Mouse (Mus musculus): Measurements from ENCODE around the gene H2-M1.

H2-M1 gene

DNA sequence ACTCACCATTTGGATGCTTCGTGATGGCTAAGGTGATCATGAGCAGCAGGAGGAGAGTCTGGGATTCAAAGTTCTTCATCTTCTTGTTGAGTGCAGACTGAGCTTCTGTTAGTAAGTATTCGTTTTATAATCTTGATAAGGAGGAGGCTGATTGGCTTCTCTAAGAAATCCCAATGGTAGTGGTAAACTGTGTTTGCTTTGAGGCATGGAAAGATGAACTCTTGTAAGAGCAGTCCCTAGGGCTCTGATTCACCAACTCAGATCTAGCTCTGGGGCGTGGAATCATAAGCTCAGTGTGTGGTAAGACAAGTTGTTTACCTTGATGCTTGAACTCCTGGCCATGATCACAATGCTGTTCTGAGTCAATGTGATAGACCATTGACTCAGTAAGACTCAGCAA lies at the start of gene H2-M1:
H2-M1 (minus strand) TSS at position 101 of the 400 bp plus-strand sequence.
- no peak for DNase-seq (ENCODE audit: low spot score)

- DNase-seq (ENCODE audit: low spot score) = no peak
Observed at GRCm38 (mm10) chr17:36697693-36698092, 25.7 kb upstream of the H2-M1 start.

DNA sequence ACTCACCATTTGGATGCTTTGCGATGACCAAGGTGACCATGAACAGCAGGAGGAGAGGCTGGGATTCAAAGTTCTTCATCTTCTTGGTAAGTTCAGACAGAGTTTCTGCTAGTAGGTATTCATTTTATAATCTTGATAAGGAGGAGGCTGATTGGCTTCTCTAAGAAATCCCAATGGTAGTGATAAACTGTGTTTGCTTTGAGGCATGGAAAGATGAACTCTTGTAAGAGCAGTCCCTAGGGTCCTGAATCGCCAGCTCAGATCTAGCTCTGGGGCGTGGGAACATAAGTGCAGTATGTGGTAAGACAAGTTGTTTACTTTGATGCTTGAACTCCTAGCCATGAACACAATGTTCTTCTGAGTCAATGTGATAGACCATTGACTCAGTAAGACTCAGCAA lies 29.5 kb downstream of the H2-M1 start, which contains the start of gene H2-M9:
H2-M9 (minus strand) TSS at position 101 of the 400 bp plus-strand sequence.
- no peak for DNase-seq (ENCODE audit: low spot score)
